Mouse (Mus musculus) layer of hippocampus, adult 9-11 months (tissue): ENCODE measurements at regions not wholly inside any gene's neighbourhood (a gene's known extent, or its start where the extent isn't known, plus 50 kb on each side); places are given as distances from the start of the nearest gene placed in this dataset.

Source experiments
- DNase-seq: peaks from one replicate; pipeline ENCODE4 v3.0.0; 2022

DNA sequence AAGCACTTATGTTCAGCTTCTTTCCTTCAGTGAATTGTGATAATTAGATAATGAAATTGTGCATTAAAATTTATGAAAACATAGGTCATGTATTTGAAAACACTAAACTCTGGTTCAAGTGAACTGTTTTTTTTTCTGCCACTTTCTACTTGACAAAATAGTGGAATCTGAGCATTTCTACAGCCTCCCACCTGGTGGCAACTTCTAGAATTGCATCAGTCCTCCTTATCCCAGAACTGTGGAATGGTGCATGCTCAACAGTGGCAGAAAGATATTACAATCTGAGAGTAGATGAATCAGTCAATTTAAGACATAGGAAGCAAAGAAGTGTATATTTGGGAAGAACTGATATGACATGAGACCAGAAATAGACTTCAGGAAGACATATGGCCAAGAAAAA, 84.1 kb upstream of the Gm28269 start:
- peak; percentile 1 for DNase-seq

DNA sequence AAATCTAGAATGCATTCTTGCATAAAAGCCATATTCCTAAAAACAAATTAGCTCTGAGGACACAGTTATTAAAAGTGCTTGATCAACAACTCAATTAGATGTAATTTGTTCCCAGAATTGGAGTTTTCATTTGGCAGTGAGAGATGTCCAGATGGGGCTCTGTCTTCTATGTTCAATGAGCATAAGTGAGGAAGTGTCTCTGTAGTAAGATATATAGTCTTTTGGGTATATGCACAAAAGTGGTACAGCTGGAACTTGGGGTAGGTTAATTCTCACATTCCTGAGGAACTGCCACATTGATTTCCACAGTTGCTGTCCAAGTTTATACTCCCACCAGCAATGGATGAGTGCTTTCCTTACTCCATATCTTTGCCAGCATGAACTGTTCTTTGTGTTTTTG, 64.3 kb upstream of the Gm28269 start:
- DNase-seq: no peak

DNA sequence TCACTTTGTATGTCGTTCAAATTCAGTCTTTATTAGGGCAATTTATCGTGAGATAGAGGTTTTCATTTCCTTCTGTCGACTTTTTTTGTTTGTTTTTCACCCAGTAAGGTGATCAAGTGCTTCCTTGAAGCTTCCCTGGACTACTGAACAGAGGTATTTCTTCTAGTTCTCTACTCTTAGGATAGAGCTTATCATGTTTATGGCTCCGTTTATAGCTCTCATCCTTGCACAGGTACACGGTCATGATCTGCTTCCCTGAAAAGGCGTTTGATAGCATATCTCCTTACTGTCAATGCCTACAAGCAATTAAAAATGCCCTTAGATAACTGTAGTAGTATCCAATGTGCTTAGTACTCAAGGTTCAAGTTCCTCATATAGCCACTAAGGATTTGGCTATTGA, 56.9 kb upstream of the Gm28269 start:
- DNase-seq: no peak
